Mouse (Mus musculus) thymus, adult 2 months (tissue): ENCODE measurements around the gene Atxn7. TPM values are rescaled to one million over a fixed set of nuclear protein-coding genes. Genes with fewer than 3 reads are reported as not detected.

ENCODE experiments used
- DNase-seq: peaks from one replicate; pipeline ENCODE4 v3.0.0; 2021
- H3K27ac ChIP-seq: fragments of 200-500 bp; 2 replicates; pipeline ENCODE4 v1.5.1; 2012; ENCODE audit warnings: low read length, control low read depth; ENCODE audit not compliant: control insufficient read depth, insufficient read depth
- H3K27me3 ChIP-seq: fragments of 200-500 bp; 2 replicates; pipeline ENCODE4 v1.6.1; 2012; ENCODE audit warnings: mild to moderate bottlenecking, low read length, moderate library complexity, mixed read lengths; ENCODE audit not compliant: control insufficient read depth, insufficient read depth
- H3K36me3 ChIP-seq: fragments of 200-500 bp; 2 replicates; pipeline ENCODE4 v1.6.1; 2012; ENCODE audit warnings: mild to moderate bottlenecking, low read length, moderate library complexity; ENCODE audit not compliant: control insufficient read depth, insufficient read depth
- H3K4me1 ChIP-seq: fragments of 200-500 bp; replicated peaks from 2 replicates; pipeline ENCODE4 v1.6.1; 2012; ENCODE audit warnings: low read length; ENCODE audit not compliant: control insufficient read depth, insufficient read depth
- H3K4me3 ChIP-seq: fragments of 200-500 bp; 2 replicates; pipeline ENCODE4 v1.5.1; 2012; ENCODE audit warnings: mild to moderate bottlenecking, low read length, control low read depth, moderate library complexity; ENCODE audit not compliant: control insufficient read depth, insufficient read depth
- CTCF ChIP-seq: fragments of 200-500 bp; IDR thresholded peaks from 2 replicates; pipeline ENCODE4 v1.5.1; 2012; ENCODE audit warnings: mild to moderate bottlenecking, control low read depth, low read length, moderate library complexity, borderline replicate concordance; ENCODE audit not compliant: control insufficient read depth, poor library complexity, insufficient read depth; ENCODE audit errors: extremely low read depth
- POLR2A ChIP-seq: fragments of 200-500 bp; IDR thresholded peaks from 2 replicates; pipeline ENCODE4 v1.6.1; 2012; ENCODE audit warnings: mild to moderate bottlenecking, low read length, control low read depth, moderate library complexity; ENCODE audit not compliant: control insufficient read depth, poor library complexity, insufficient read depth; ENCODE audit errors: extremely low read depth
- WGBS: fragments of 180-500 bp; shearing (Covaris S2); methylation state at CpG from one replicate; pipeline ENCODE4 v1.1.7; 2018; 5-methylcytosine and 5-hydroxymethylcytosine counted together
- polyA plus RNA-seq: library from polyadenylated mRNA; depleted of rRNA; stranded (reverse); fragments of >200 nt; gene quantifications from 2 replicates; pipeline ENCODE4 v1.2.3, GENCODE M21; 2012

The Atxn7 gene
- polyA plus RNA-seq, 1 experiment: 55.1 TPM

- H3K4me3 ChIP-seq: no peak overlapping the region
- no peaks in the 10 kb centered on the region for H3K36me3 ChIP-seq
- no peak for DNase-seq
- no peak overlapping the region for H3K27ac ChIP-seq
- TF ChIP-seq CTCF (no peak), POLR2A (no peak)
- H3K27me3 ChIP-seq: no peaks in the 10 kb centered on the region
- 97% methylated on average over 6 of the region's 6 CpGs for WGBS
- peaks cover 3% of the 10 kb centered on the region; the same call in 1 of the 2 replicates for H3K4me1 ChIP-seq
Observed at GRCm38 (mm10) chr14:13962476-13962875, 1.2 kb downstream of the Atxn7 start.

GRCm38 (mm10) chr14:13963527-13963926 lies 2.3 kb downstream of the Atxn7 start:
- DNase-seq: no peak
- TF ChIP-seq CTCF (no peak), POLR2A (no peak)
- Histone ChIP-seq H3K27ac (no peak overlapping the region), H3K4me3 (no peak overlapping the region), H3K4me1 (peaks cover 3% of the 10 kb centered on the region; the same call in 1 of the 2 replicates), H3K36me3 (no peaks in the 10 kb centered on the region), H3K27me3 (no peaks in the 10 kb centered on the region)
- 53% methylated on average over 1 of the region's 1 CpGs for WGBS

DNA sequence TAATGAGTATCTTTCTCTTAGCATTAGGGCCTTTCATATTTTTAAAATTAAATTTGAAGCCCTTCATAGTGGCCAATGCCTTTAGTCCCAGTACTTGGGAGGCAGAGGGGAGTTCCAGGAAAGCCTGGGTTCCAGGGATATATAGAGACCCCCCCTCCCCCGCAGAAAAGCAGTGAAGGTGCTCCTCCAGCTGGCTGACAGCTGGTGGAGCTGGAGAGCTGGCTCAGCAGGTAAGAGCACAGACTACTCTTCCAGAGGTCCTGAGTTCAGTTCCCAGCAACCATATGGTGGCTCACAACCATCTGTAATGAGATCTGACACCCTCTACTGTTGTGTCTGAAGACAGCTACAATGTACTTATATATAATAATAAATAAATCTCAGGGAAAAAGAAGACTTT lies 6.4 kb downstream of the Atxn7 start:
- no peak for DNase-seq
- Histone ChIP-seq H3K36me3 (no peaks in the 10 kb centered on the region), H3K4me3 (no peak overlapping the region), H3K27me3 (no peaks in the 10 kb centered on the region), H3K27ac (no peak overlapping the region), H3K4me1 (no peaks in the 10 kb centered on the region; the same call in 1 of the 2 replicates)
- 63% methylated on average over 1 of the region's 1 CpGs for WGBS
- no peak for TF ChIP-seq CTCF
- no peak for TF ChIP-seq POLR2A

GRCm38 (mm10) chr14:13968476-13968875 lies 7.2 kb downstream of the Atxn7 start:
- Histone ChIP-seq H3K27me3 (no peaks in the 10 kb centered on the region), H3K4me3 (no peak overlapping the region), H3K4me1 (no peaks in the 10 kb centered on the region; the same call in 1 of the 2 replicates), H3K27ac (no peak overlapping the region), H3K36me3 (no peaks in the 10 kb centered on the region)
- no peak for DNase-seq
- WGBS: 94% methylated on average over 5 of the region's 5 CpGs
- no peak for TF ChIP-seq CTCF
- no peak for TF ChIP-seq POLR2A

DNA sequence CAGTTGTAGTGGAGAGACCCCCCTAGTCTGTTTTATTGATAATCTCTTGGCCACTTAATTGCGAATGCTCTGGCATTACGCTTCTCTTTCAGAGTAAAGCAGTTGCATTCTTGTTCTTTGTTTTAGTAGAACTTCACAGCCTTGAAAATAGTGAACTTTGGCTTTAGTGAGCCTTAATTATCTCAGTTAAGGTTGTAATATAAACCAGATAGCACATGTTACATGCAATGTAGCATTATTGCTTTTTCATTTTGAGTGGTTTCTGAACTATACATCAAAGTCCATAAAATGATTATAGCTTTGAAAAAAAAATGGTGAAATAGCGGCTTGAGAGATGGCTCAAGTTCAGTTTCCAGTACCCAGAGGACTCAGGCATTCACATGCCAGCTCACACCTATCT lies 9.3 kb downstream of the Atxn7 start:
- WGBS: 96% methylated on average over 3 of the region's 3 CpGs
- no peaks in the 10 kb centered on the region; the same call in 1 of the 2 replicates for H3K4me1 ChIP-seq
- no peak overlapping the region for H3K4me3 ChIP-seq
- no peaks in the 10 kb centered on the region for H3K27me3 ChIP-seq
- H3K27ac ChIP-seq: no peak overlapping the region
- TF ChIP-seq CTCF: no peak
- TF ChIP-seq POLR2A: no peak
- DNase-seq: no peak
- H3K36me3 ChIP-seq: no peaks in the 10 kb centered on the region

DNA sequence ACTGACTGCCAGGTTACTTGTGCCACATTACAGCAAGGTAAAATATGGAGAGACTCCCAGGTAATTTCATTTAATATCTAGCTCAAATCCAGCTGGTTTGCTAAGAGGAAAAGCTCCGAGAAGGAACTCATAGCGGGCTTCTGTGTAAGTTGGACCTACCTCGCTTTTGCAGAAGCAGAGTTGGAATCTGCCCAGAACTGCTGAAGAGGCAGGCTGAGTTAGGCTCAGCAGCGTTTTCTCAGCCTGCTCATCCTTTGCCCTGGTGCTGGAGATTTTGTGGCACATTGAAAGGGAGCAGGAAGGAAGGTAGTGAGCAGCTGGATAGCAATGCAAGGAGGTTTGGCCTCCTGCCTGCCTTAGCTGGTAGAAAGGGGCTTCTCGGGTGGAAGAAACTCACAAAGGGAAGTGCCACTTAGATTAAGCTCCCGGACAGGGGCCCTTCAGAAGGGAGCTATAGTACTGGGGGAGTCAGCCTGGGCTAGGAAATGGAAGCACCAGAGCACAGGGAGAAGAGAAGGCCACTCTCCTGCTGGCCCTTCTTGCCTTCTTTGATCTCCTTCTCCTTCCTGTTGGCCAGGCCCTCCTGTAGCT lies 10.5 kb downstream of the Atxn7 start:
- Histone ChIP-seq H3K4me1 (no peaks in the 10 kb centered on the region; the same call in 1 of the 2 replicates), H3K36me3 (no peaks in the 10 kb centered on the region), H3K27me3 (no peaks in the 10 kb centered on the region), H3K27ac (no peak overlapping the region), H3K4me3 (no peak overlapping the region)
- WGBS: 66% methylated on average over 6 of the region's 6 CpGs
- TF ChIP-seq CTCF (no peak), POLR2A (no peak)
- no peak for DNase-seq

- 98% methylated on average over 1 of the region's 1 CpGs for WGBS
- TF ChIP-seq CTCF (no peak), POLR2A (no peak)
- Histone ChIP-seq H3K4me1 (peaks cover 3% of the 10 kb centered on the region; the same call in 1 of the 2 replicates), H3K36me3 (no peaks in the 10 kb centered on the region), H3K4me3 (no peak overlapping the region), H3K27ac (no peak overlapping the region), H3K27me3 (no peaks in the 10 kb centered on the region)
- no peak for DNase-seq
Observed at GRCm38 (mm10) chr14:13977498-13977897, 16.3 kb downstream of the Atxn7 start.
